ENCODE assay signal across 18 mouse cellular contexts in the genomic region with DNA sequence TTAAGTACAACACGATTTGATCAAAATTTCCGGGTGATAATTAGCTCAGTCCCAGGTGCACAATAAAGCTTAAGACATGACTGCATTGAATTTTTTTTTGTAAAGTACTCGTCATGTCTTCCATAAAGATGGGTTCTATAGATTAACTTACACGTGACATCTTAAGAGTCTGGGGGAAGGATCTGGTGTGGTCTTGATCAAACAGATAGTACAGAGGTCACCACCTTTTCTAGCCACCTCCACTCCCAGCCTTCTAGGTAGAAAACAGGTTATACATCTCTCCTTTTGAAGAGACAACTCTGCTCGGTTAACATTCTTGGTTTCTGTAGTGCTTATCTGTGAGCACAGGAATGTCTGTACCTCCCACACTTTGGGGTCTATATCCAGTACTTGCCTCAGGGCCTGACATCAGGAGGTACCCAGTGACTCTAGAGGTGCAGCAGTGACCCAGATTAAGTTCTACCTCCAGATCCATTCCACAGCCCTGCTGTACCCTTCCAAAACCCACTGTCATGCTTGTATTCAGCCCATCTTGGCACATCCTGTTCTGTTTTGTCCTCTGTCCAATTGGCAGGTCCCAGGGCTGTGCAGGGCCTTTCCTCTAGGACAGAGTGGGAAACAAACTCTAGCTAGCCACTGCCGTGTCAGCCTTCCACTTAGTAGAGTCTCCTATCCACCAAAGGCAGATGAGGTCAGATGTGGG. TPM values are rescaled to one million over a fixed set of nuclear protein-coding genes. Genes with fewer than 3 reads are reported as not detected.
DNase-seq lines count a peak whose midpoint lies in the region; ATAC-seq and TF ChIP-seq lines count a peak whose summit lies in the region.
"Had no signal": no experiment of that assay in that cellular context is flagged by ENCODE, and none has a peak within 500 bp of the region (broad histone marks: within the 10 kb centered on the region; RNA-seq: fewer than 3 reads in every experiment).

No protein-coding gene starts in this region.

- TF ChIP-seq POLR2A in myocyte (IDR thresholded peaks at IDR 0.05; ENCODE audit: insufficient read length, low read depth), result no peak

- intact Hi-C loops in gastrocnemius, adult 2 months (cut with DNase I), result loop anchor here (5.0 kb wide), 1 partner anchor 41 kb away; the partner anchor contains the start of gene Eif3d

- 65% methylated on average over 6 of the region's 6 CpGs for WGBS in stomach, embryonic 16.5 days
- WGBS in stomach, postnatal 0 days, result 65% methylated on average over 6 of the region's 6 CpGs
- 44% methylated on average over 6 of the region's 6 CpGs for WGBS in liver, embryonic 12.5 days (ENCODE audit: insufficient replicate concordance)
- WGBS in hindbrain, postnatal 0 days, result 73% methylated on average over 6 of the region's 6 CpGs

- peak overlapping the region; percentile 13; the same call in 1 of the 2 replicates for H3K9ac ChIP-seq in stomach, embryonic 16.5 days (ENCODE audit: low read length)
- H3K9ac ChIP-seq in stomach, postnatal 0 days (ENCODE audit: low read length), result no peak overlapping the region
- H3K9ac ChIP-seq in liver, embryonic 12.5 days, result peak overlapping the region; percentile 79
- no peak overlapping the region for H3K9ac ChIP-seq in hindbrain, postnatal 0 days (replicated peaks; ENCODE audit: low read length)
- H3K9ac ChIP-seq: forebrain, postnatal 0 days; hindbrain, embryonic 13.5 days; kidney, embryonic 15.5 days; lung, embryonic 15.5 days had no signal

- TF ChIP-seq EP300 in stomach, postnatal 0 days (optimal IDR thresholded peaks at IDR 0.05), result no peak

- H3K4me2 ChIP-seq in stomach, embryonic 16.5 days (ENCODE audit: low read depth, low read length), result no peak overlapping the region
- no peak overlapping the region for H3K4me2 ChIP-seq in stomach, postnatal 0 days (replicated peaks; ENCODE audit: low read depth)
- H3K4me2 ChIP-seq in liver, embryonic 12.5 days, result peak overlapping the region; percentile 88
- H3K4me2 ChIP-seq in myocyte (ENCODE audit: low read depth), result peak overlapping the region; percentile 90
- no peak overlapping the region for H3K4me2 ChIP-seq in hindbrain, postnatal 0 days (ENCODE audit: low read depth, low read length)
- H3K4me2 ChIP-seq: hindbrain, embryonic 13.5 days; kidney, embryonic 15.5 days; lung, embryonic 15.5 days had no signal

- peaks cover 22% of the 10 kb centered on the region for H3K79me2 ChIP-seq in myocyte (ENCODE audit: control insufficient read depth, insufficient read depth)

- no peak overlapping the region for H3ac ChIP-seq in myocyte (ENCODE audit: control insufficient read depth, insufficient read length)

- peaks cover 12% of the 10 kb centered on the region for H3K4me1 ChIP-seq in stomach, embryonic 16.5 days (ENCODE audit: control insufficient read depth, insufficient read depth, low read length)
- peaks cover 4% of the 10 kb centered on the region; the same call in 1 of the 2 replicates for H3K4me1 ChIP-seq in stomach, postnatal 0 days (replicated peaks; ENCODE audit: control insufficient read depth, insufficient read depth)
- peaks cover 67% of the 10 kb centered on the region for H3K4me1 ChIP-seq in liver, embryonic 12.5 days
- H3K4me1 ChIP-seq in hindbrain, postnatal 0 days (ENCODE audit: insufficient read depth, low read length), result peaks cover 21% of the 10 kb centered on the region

- H3K4me3 ChIP-seq in gastrocnemius, adult 2 months, result no peak overlapping the region
- H3K4me3 ChIP-seq in stomach, embryonic 16.5 days (replicated peaks; ENCODE audit: low read length), result no peak overlapping the region
- H3K4me3 ChIP-seq in stomach, postnatal 0 days (ENCODE audit: low read depth, low read length), result no peak overlapping the region
- H3K4me3 ChIP-seq in liver, embryonic 12.5 days, result peak overlapping the region; percentile 10
- H3K4me3 ChIP-seq in myocyte, result no peak overlapping the region
- no peak overlapping the region for H3K4me3 ChIP-seq in hindbrain, postnatal 0 days (ENCODE audit: low read length)
- H3K4me3 ChIP-seq: hindbrain, embryonic 13.5 days; kidney, embryonic 15.5 days; lung, embryonic 15.5 days had no signal

- H3K9me3 ChIP-seq in stomach, embryonic 16.5 days (replicated peaks; ENCODE audit: control insufficient read depth, low read length), result no peaks in the 10 kb centered on the region
- H3K9me3 ChIP-seq in stomach, postnatal 0 days (ENCODE audit: control insufficient read depth, low read length), result no peaks in the 10 kb centered on the region
- no peaks in the 10 kb centered on the region for H3K9me3 ChIP-seq in liver, embryonic 12.5 days (replicated peaks)
- no peaks in the 10 kb centered on the region for H3K9me3 ChIP-seq in hindbrain, postnatal 0 days (ENCODE audit: low read length)
- H3K9me3 ChIP-seq: hindbrain, embryonic 13.5 days; kidney, embryonic 15.5 days; lung, embryonic 15.5 days had no signal

- H3K27ac ChIP-seq in gastrocnemius, adult 2 months, result peak overlapping the region; percentile 31
- no peak overlapping the region for H3K27ac ChIP-seq in stomach, embryonic 16.5 days (ENCODE audit: low read length)
- no peak overlapping the region for H3K27ac ChIP-seq in stomach, postnatal 0 days (replicated peaks)
- peak overlapping the region; percentile 86 for H3K27ac ChIP-seq in liver, embryonic 12.5 days
- H3K27ac ChIP-seq in hindbrain, postnatal 0 days, result no peak overlapping the region
- H3K27ac ChIP-seq: hindbrain, embryonic 13.5 days; kidney, embryonic 15.5 days; lung, embryonic 15.5 days had no signal

- no peak for ATAC-seq in stomach, embryonic 16.5 days (ENCODE audit: insufficient read depth, low FRiP score)
- ATAC-seq in stomach, postnatal 0 days (ENCODE audit: low FRiP score, low TSS enrichment), result no peak
- peak; percentile 28; the same call in 1 of the 2 replicates for ATAC-seq in liver, embryonic 12.5 days
- ATAC-seq in hindbrain, postnatal 0 days, result no peak
- ATAC-seq: activated CD4-positive, CD25-positive, alpha-beta regulatory T cell, adult 4 months; forebrain, postnatal 0 days; intestine, embryonic 16.5 days; Patski had no signal

- H3K27me3 ChIP-seq in stomach, embryonic 16.5 days (ENCODE audit: control insufficient read depth, insufficient read depth, low read length), result no peaks in the 10 kb centered on the region; the same call in 1 of the 2 replicates
- no peaks in the 10 kb centered on the region for H3K27me3 ChIP-seq in stomach, postnatal 0 days (ENCODE audit: control insufficient read depth, insufficient read depth, low read length)
- peaks cover 15% of the 10 kb centered on the region; the same call in 1 of the 2 replicates for H3K27me3 ChIP-seq in liver, embryonic 12.5 days (replicated peaks)
- no peaks in the 10 kb centered on the region for H3K27me3 ChIP-seq in myocyte (ENCODE audit: control insufficient read depth, insufficient read depth, insufficient read length)
- H3K27me3 ChIP-seq in hindbrain, postnatal 0 days (ENCODE audit: insufficient read depth, low read length), result no peaks in the 10 kb centered on the region
- H3K27me3 ChIP-seq: kidney, embryonic 15.5 days; lung, embryonic 15.5 days; Patski had no signal

- TF ChIP-seq CTCF in gastrocnemius, adult 2 months (IDR thresholded peaks at IDR 0.05), result no peak
- no peak for TF ChIP-seq CTCF in stomach, postnatal 0 days (IDR thresholded peaks at IDR 0.05; ENCODE audit: low read depth)
- TF ChIP-seq CTCF in hindbrain, postnatal 0 days (IDR thresholded peaks at IDR 0.05; ENCODE audit: low read depth), result no peak

- DNase-seq in gastrocnemius, adult 2 months, result no peak
- DNase-seq in gastrocnemius, adult 18-20 months (ENCODE audit: low spot score), result no peak
- no peak for DNase-seq in stomach, postnatal 0 days (ENCODE audit: low spot score)
- DNase-seq in hindbrain, postnatal 0 days (ENCODE audit: low spot score), result no peak
- DNase-seq in lung, postnatal 36 days, result no peak
- DNase-seq: adrenal gland, postnatal 25 days; cerebellum, postnatal 36 days; forebrain, postnatal 0 days; layer of hippocampus, postnatal 36 days had no signal

- 0 out of 2 replicates have a peak, but pooled peaks cover 4% of the 10 kb centered on the region for H3K36me3 ChIP-seq in stomach, embryonic 16.5 days (ENCODE audit: control insufficient read depth, insufficient read depth, low read length)
- no peaks in the 10 kb centered on the region for H3K36me3 ChIP-seq in stomach, postnatal 0 days (ENCODE audit: control insufficient read depth, insufficient read depth, low read length)
- H3K36me3 ChIP-seq in liver, embryonic 12.5 days, result peaks cover 16% of the 10 kb centered on the region
- peaks cover 11% of the 10 kb centered on the region for H3K36me3 ChIP-seq in myocyte (ENCODE audit: control insufficient read depth, insufficient read depth)
- peaks cover 4% of the 10 kb centered on the region; the same call in 1 of the 2 replicates for H3K36me3 ChIP-seq in hindbrain, postnatal 0 days (ENCODE audit: insufficient read depth, low read length)

RNA-seq across cellular contexts. Expression of gene Txn2, which starts 2.3 kb away (rescaled TPM):
- 100 to 1,000 TPM; 189 to 247 TPM for total RNA-seq in gastrocnemius, adult 2 months (2021)
- 100 to 1,000 TPM; 215 to 223 TPM for total RNA-seq in gastrocnemius, adult 18-20 months (2021)
- polyA plus RNA-seq in stomach, embryonic 16.5 days (2015; fragmentation: Nextera tagmentation; extraction: Ambion mirVana), result 232 and 253 TPM in 2 replicates
- 172 and 176 TPM in 2 replicates for polyA plus RNA-seq in stomach, postnatal 0 days (2015; fragmentation: Nextera tagmentation; extraction: Ambion mirVana)
- 239 and 249 TPM in 2 replicates for polyA plus RNA-seq in liver, embryonic 12.5 days (2016; fragmentation: Nextera tagmentation; extraction: Ambion mirVana)
- 383 TPM for polyA plus RNA-seq in myocyte (2012; fragmentation: generic; extraction: Trizol)
- total RNA-seq in hindbrain, postnatal 0 days (2014; rRNA removed), result 46.4 and 52.5 TPM in 2 replicates
- polyA plus RNA-seq in hindbrain, postnatal 0 days (2015; fragmentation: Nextera tagmentation; extraction: Ambion mirVana), result 212 and 215 TPM in 2 replicates

RNA-seq across cellular contexts. Expression of gene Foxred2, which starts 25.4 kb away (rescaled TPM):
- total RNA-seq in gastrocnemius, adult 2 months (2021), result under 1 TPM; 0.43 to 0.84 TPM
- under 1 TPM; 0.45 to 0.53 TPM for total RNA-seq in gastrocnemius, adult 18-20 months (2021)
- 2.9 and 3.3 TPM in 2 replicates for polyA plus RNA-seq in stomach, embryonic 16.5 days (2015; fragmentation: Nextera tagmentation; extraction: Ambion mirVana)
- polyA plus RNA-seq in stomach, postnatal 0 days (2015; fragmentation: Nextera tagmentation; extraction: Ambion mirVana), result 0.62 and 0.87 TPM in 2 replicates
- polyA plus RNA-seq in liver, embryonic 12.5 days (2016; fragmentation: Nextera tagmentation; extraction: Ambion mirVana), result 1.3 and 1.7 TPM in 2 replicates
- polyA plus RNA-seq in myocyte (2012; fragmentation: generic; extraction: Trizol), result 4.8 TPM
- total RNA-seq in hindbrain, postnatal 0 days (2014; rRNA removed), result 26.5 and 38.7 TPM in 2 replicates
- 9.1 and 9.8 TPM in 2 replicates for polyA plus RNA-seq in hindbrain, postnatal 0 days (2015; fragmentation: Nextera tagmentation; extraction: Ambion mirVana)

RNA-seq across cellular contexts. Expression of gene Eif3d, which starts 39.5 kb away (rescaled TPM):
- total RNA-seq in gastrocnemius, adult 2 months (2021), result 10 to 100 TPM; 57.7 to 63.5 TPM
- total RNA-seq in gastrocnemius, adult 18-20 months (2021), result 10 to 100 TPM; 55.8 to 61.7 TPM
- polyA plus RNA-seq in stomach, embryonic 16.5 days (2015; fragmentation: Nextera tagmentation; extraction: Ambion mirVana), result 182 and 186 TPM in 2 replicates
- 106 and 110 TPM in 2 replicates for polyA plus RNA-seq in stomach, postnatal 0 days (2015; fragmentation: Nextera tagmentation; extraction: Ambion mirVana)
- polyA plus RNA-seq in liver, embryonic 12.5 days (2016; fragmentation: Nextera tagmentation; extraction: Ambion mirVana), result 257 and 271 TPM in 2 replicates
- 461 TPM for polyA plus RNA-seq in myocyte (2012; fragmentation: generic; extraction: Trizol)
- 121 and 139 TPM in 2 replicates for total RNA-seq in hindbrain, postnatal 0 days (2014; rRNA removed)
- 143 and 155 TPM in 2 replicates for polyA plus RNA-seq in hindbrain, postnatal 0 days (2015; fragmentation: Nextera tagmentation; extraction: Ambion mirVana)

Comparison
In these comparisons a context has a peak if more than half of its experiments do, and no peak if none do; other contexts are left out.
1. H3K9ac ChIP-seq: peak in stomach, embryonic 16.5 days (single experiment) and liver, embryonic 12.5 days (single experiment); none in stomach, postnatal 0 days (single experiment) and hindbrain, postnatal 0 days (single experiment).
2. H3K27ac ChIP-seq: peak in gastrocnemius, adult 2 months (single experiment) and liver, embryonic 12.5 days (single experiment); none in stomach, embryonic 16.5 days (single experiment), stomach, postnatal 0 days (single experiment) and hindbrain, postnatal 0 days (single experiment).
3. H3K4me2 ChIP-seq: peak in liver, embryonic 12.5 days (single experiment) and myocyte (single experiment); none in stomach, embryonic 16.5 days (single experiment), stomach, postnatal 0 days (single experiment) and hindbrain, postnatal 0 days (single experiment).